Mouse (Mus musculus): ENCODE measurements around the gene Pgs1. TPM values are rescaled to one million over a fixed set of nuclear protein-coding genes. Genes with fewer than 3 reads are reported as not detected.

Pgs1 gene
- total RNA-seq, 4 experiments from 2014 or later, result 52.7 to 76.9 (median 68.2) TPM

GRCm38 (mm10) chr11:117976081-117976582 lies 10.0 kb upstream of the Pgs1 start:
- DNase-seq, result no peak

- DNase-seq, result no peak
These were observed 8.3 kb upstream of the Pgs1 start for GRCm38 (mm10) chr11:117977694-117978360.

- no peak for DNase-seq
These were observed 6.7 kb upstream of the Pgs1 start for GRCm38 (mm10) chr11:117979388-117979787.

GRCm38 (mm10) chr11:117982426-117982825 lies 3.7 kb upstream of the Pgs1 start:
- DNase-seq, result peak; percentile 66

- no peak for DNase-seq
These were observed 2.3 kb upstream of the Pgs1 start for GRCm38 (mm10) chr11:117983770-117984169.

- DNase-seq, result no peak
These were observed 950 bp downstream of the Pgs1 start for GRCm38 (mm10) chr11:117987032-117987451.

GRCm38 (mm10) chr11:117987968-117988367 lies 1.9 kb downstream of the Pgs1 start:
- no peak for DNase-seq

GRCm38 (mm10) chr11:117989241-117989640 lies 3.1 kb downstream of the Pgs1 start:
- DNase-seq, result no peak

- no peak for DNase-seq
These were observed 3.8 kb downstream of the Pgs1 start for GRCm38 (mm10) chr11:117989926-117990325.

- DNase-seq, result no peak
These were observed 5.7 kb downstream of the Pgs1 start for GRCm38 (mm10) chr11:117991502-117992470.

GRCm38 (mm10) chr11:117993190-117994175 lies 7.4 kb downstream of the Pgs1 start:
- no peak for DNase-seq

GRCm38 (mm10) chr11:117994250-117995057 lies 8.4 kb downstream of the Pgs1 start:
- no peak for DNase-seq

- no peak for DNase-seq
These were observed 9.2 kb downstream of the Pgs1 start for GRCm38 (mm10) chr11:117995255-117995654.

GRCm38 (mm10) chr11:117995661-117996060 lies 9.6 kb downstream of the Pgs1 start:
- no peak for DNase-seq

GRCm38 (mm10) chr11:117996066-117996465 lies 10.0 kb downstream of the Pgs1 start:
- DNase-seq, result no peak

- no peak for DNase-seq
These were observed 11.0 kb downstream of the Pgs1 start for GRCm38 (mm10) chr11:117997085-117997484.

GRCm38 (mm10) chr11:117998356-117998755 lies 12.3 kb downstream of the Pgs1 start:
- no peak for DNase-seq

- no peak for DNase-seq
These were observed 13.3 kb downstream of the Pgs1 start for GRCm38 (mm10) chr11:117999260-117999934.

GRCm38 (mm10) chr11:118000083-118000482 lies 14.0 kb downstream of the Pgs1 start:
- no peak for DNase-seq

GRCm38 (mm10) chr11:118000565-118001215 lies 14.6 kb downstream of the Pgs1 start:
- peak; percentile 52 for DNase-seq

Data from adrenal gland, adult 8-10 months (tissue).